Mouse (Mus musculus) ZHBTc4 (cell line): ENCODE results near the gene Ppib.

Experiments used
- DNase-seq: peaks from one replicate; pipeline ENCODE4 v3.0.0-alpha.2; 2011; ENCODE audit warnings: low read depth, low spot score

Gene Ppib

GRCm38 (mm10) chr9:66072754-66073153, 12.7 kb downstream of the Ppib start:
- no peak for DNase-seq

GRCm38 (mm10) chr9:66078072-66078471, 18.1 kb downstream of the Ppib start:
- DNase-seq, result no peak

GRCm38 (mm10) chr9:66078493-66078892, 18.5 kb downstream of the Ppib start:
- DNase-seq, result no peak

GRCm38 (mm10) chr9:66080804-66081459, 20.9 kb downstream of the Ppib start:
- DNase-seq, result no peak

GRCm38 (mm10) chr9:66081999-66082398, 22.0 kb downstream of the Ppib start:
- no peak for DNase-seq

GRCm38 (mm10) chr9:66084171-66084570, 24.1 kb downstream of the Ppib start:
- no peak for DNase-seq

GRCm38 (mm10) chr9:66087062-66087461, 27.0 kb downstream of the Ppib start:
- no peak for DNase-seq

- peak; percentile 87 for DNase-seq
These were observed 28.4 kb downstream of the Ppib start for GRCm38 (mm10) chr9:66088411-66088810.

GRCm38 (mm10) chr9:66090593-66091244, 30.7 kb downstream of the Ppib start:
- DNase-seq, result no peak

- no peak for DNase-seq
These were observed 31.6 kb downstream of the Ppib start for GRCm38 (mm10) chr9:66091327-66092231.

GRCm38 (mm10) chr9:66092664-66093063, 32.6 kb downstream of the Ppib start:
- no peak for DNase-seq

- no peak for DNase-seq
These were observed 41.6 kb downstream of the Ppib start for GRCm38 (mm10) chr9:66101577-66101976.

- DNase-seq, result no peak
These were observed 42.6 kb downstream of the Ppib start for GRCm38 (mm10) chr9:66102668-66103067.

- no peak for DNase-seq
These were observed 44.6 kb downstream of the Ppib start for GRCm38 (mm10) chr9:66104601-66105000.

GRCm38 (mm10) chr9:66105168-66105567, 45.1 kb downstream of the Ppib start:
- DNase-seq, result no peak

- DNase-seq, result no peak
These were observed 49.6 kb downstream of the Ppib start for GRCm38 (mm10) chr9:66109574-66109973.

- DNase-seq, result no peak
These were observed 50.1 kb downstream of the Ppib start for GRCm38 (mm10) chr9:66110126-66110525.

GRCm38 (mm10) chr9:66110611-66111379, 50.8 kb downstream of the Ppib start:
- no peak for DNase-seq

GRCm38 (mm10) chr9:66114341-66114740, 54.3 kb downstream of the Ppib start:
- no peak for DNase-seq
